Mouse (Mus musculus) kidney, embryonic 15.5 days (tissue): ENCODE data around the gene Pspn. TPM values are rescaled to one million over a fixed set of nuclear protein-coding genes. Genes with fewer than 3 reads are reported as not detected.

Experiments
- ATAC-seq: fragments of 200-750 bp; cut with Nextera tagmentation; replicated peaks from 2 replicates; pipeline ENCODE4 v1.8.0; 2017; ENCODE audit warnings: moderate TSS enrichment; ENCODE audit not compliant: low FRiP score
- H3K27ac ChIP-seq: fragments of 300-500 bp; sonication (generic); 2 replicates; pipeline ENCODE4 v1.5.1; 2015; ENCODE audit warnings: mild to moderate bottlenecking, inconsistent platforms
- H3K27me3 ChIP-seq: fragments of 300-500 bp; sonication (generic); 2 replicates; pipeline ENCODE4 v1.6.1; 2015; ENCODE audit warnings: inconsistent platforms
- H3K36me3 ChIP-seq: fragments of 300-500 bp; sonication (generic); 2 replicates; pipeline ENCODE4 v1.6.1; 2015; ENCODE audit warnings: inconsistent platforms
- H3K4me1 ChIP-seq: fragments of 300-500 bp; sonication (generic); 2 replicates; pipeline ENCODE4 v1.6.1; 2015; ENCODE audit warnings: inconsistent platforms
- H3K4me2 ChIP-seq: fragments of 300-500 bp; sonication (generic); 2 replicates; pipeline ENCODE4 v1.6.1; 2015; ENCODE audit warnings: moderate library complexity, mild to moderate bottlenecking, inconsistent platforms
- H3K4me3 ChIP-seq: fragments of 300-500 bp; sonication (generic); replicated peaks from 2 replicates; pipeline ENCODE4 v1.5.1; 2015; ENCODE audit warnings: mild to moderate bottlenecking, inconsistent platforms
- H3K9ac ChIP-seq: fragments of 300-500 bp; sonication (generic); 2 replicates; pipeline ENCODE4 v1.6.1; 2015; ENCODE audit warnings: mild to moderate bottlenecking, inconsistent platforms
- H3K9me3 ChIP-seq: fragments of 300-500 bp; sonication (generic); replicated peaks from 2 replicates; pipeline ENCODE4 v1.6.1; 2016; ENCODE audit warnings: inconsistent platforms
- WGBS: fragments of 180-500 bp; shearing (Covaris S2); methylation state at CpG from one replicate; pipeline ENCODE4 v1.1.7; 2015; ENCODE audit warnings: mixed read lengths; 5-methylcytosine and 5-hydroxymethylcytosine counted together
- polyA plus RNA-seq: library from polyadenylated mRNA; unstranded; fragments of >200 nt; fragmentation: Nextera tagmentation; extraction: Ambion mirVana; gene quantifications from 2 replicates; pipeline ENCODE4 v1.2.1, GENCODE M21; 2015

Gene Pspn
- polyA plus RNA-seq, 1 experiment from 2014 or later: 0.87 TPM

- Histone ChIP-seq H3K9ac (no peak overlapping the region), H3K9me3 (no peaks in the 10 kb centered on the region), H3K27me3 (no peaks in the 10 kb centered on the region), H3K4me3 (no peak overlapping the region), H3K36me3 (peaks cover 54% of the 10 kb centered on the region), H3K4me1 (no peaks in the 10 kb centered on the region), H3K4me2 (no peak overlapping the region), H3K27ac (no peak overlapping the region)
- ATAC-seq: no peak
- 87% methylated on average over 2 of the region's 2 CpGs for WGBS
These were observed 19.9 kb upstream of the Pspn start for GRCm38 (mm10) chr17:57019693-57020092.

- ATAC-seq: 0 out of 2 replicates have a peak, but pooled peaks have one; percentile 2
- WGBS: 73% methylated on average over 13 of the region's 13 CpGs
- Histone ChIP-seq H3K4me3 (peak overlapping the region; percentile 68), H3K9ac (peak overlapping the region; percentile 65; the same call in 1 of the 2 replicates), H3K36me3 (peaks cover 17% of the 10 kb centered on the region), H3K4me2 (peak overlapping the region; percentile 92), H3K27ac (peak overlapping the region; percentile 94), H3K27me3 (no peaks in the 10 kb centered on the region), H3K9me3 (no peaks in the 10 kb centered on the region), H3K4me1 (peaks cover 24% of the 10 kb centered on the region)
These were observed 12.5 kb upstream of the Pspn start for GRCm38 (mm10) chr17:57012245-57012795.

DNA sequence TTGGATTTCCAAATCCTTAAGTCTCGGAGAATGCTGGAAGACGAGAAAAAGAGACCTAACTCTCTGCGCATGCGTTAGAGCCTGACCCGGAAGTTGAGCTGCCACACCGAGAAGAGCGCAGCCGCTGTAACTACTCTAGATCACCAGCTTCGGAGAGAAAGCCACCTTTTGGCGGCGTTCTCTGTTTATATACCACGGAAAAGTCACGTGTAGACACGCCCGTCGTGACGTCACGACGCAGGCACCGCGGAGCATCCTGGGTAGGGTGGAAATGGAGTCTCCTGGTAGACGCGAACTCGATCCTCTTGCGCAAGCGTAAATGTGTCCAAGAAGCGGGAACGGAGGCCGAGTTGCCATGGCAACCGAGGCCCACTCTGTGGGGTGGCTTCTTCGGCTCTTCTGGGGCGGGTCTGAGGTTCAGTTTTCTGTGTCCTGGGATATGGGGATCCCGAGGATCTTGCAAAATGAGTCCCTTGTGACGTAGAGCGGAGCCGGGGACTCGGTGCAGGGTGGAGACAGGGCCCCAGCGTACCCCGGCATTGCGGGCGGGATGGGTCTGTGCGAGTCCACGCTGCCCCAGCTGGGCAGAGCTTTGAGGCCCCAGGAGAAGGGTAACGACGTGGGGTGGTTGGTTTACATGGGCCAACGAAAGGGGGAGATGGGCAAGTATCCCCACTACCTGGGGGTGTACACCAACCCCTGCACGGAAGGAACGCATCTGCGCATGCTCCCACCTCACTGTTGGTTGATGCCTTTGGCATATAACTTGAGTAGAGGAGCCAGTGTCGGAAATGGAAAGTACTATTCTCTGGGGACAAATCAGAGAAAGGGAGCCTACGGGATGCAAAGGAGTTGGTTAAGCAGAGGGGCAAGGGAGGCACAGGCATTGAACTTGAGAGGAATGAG lies 11.7 kb upstream of the Pspn start, which contains the start of the genes Gtf2f1 and Gm17949:
Gtf2f1 (minus strand) TSS at position 53 of the 906 bp plus-strand sequence.
Gm17949 (plus strand) TSS at position 234 of the 906 bp plus-strand sequence.
- Histone ChIP-seq H3K4me1 (peaks cover 24% of the 10 kb centered on the region), H3K4me2 (peak within 1 kb of the TSS; percentile 92), H3K27me3 (no peaks in the 10 kb centered on the region), H3K27ac (peak within 1 kb of the TSS; percentile 94), H3K36me3 (peaks cover 25% of the 10 kb centered on the region), H3K9me3 (no peaks in the 10 kb centered on the region), H3K4me3 (peak within 1 kb of the TSS; percentile 68), H3K9ac (peak within 1 kb of the TSS; percentile 65)
- peak; percentile 92 for ATAC-seq
- under 1% methylated on average over 51 of the region's 51 CpGs for WGBS

- peak; percentile 41 for ATAC-seq
- 0% methylated on average over 19 of the region's 19 CpGs for WGBS
- H3K4me2 ChIP-seq: peak overlapping the region; percentile 92
- H3K4me3 ChIP-seq: peak overlapping the region; percentile 68
- H3K27me3 ChIP-seq: no peaks in the 10 kb centered on the region
- H3K4me1 ChIP-seq: peaks cover 24% of the 10 kb centered on the region
- peak overlapping the region; percentile 94 for H3K27ac ChIP-seq
- H3K36me3 ChIP-seq: peaks cover 32% of the 10 kb centered on the region
- peak overlapping the region; percentile 65 for H3K9ac ChIP-seq
- no peaks in the 10 kb centered on the region for H3K9me3 ChIP-seq
These were observed 11.1 kb upstream of the Pspn start for GRCm38 (mm10) chr17:57010911-57011235.

GRCm38 (mm10) chr17:57007137-57007905 lies 7.5 kb upstream of the Pspn start:
- no peak overlapping the region for H3K9ac ChIP-seq
- peaks cover 21% of the 10 kb centered on the region for H3K4me1 ChIP-seq
- H3K27me3 ChIP-seq: no peaks in the 10 kb centered on the region
- peaks cover 67% of the 10 kb centered on the region for H3K36me3 ChIP-seq
- H3K4me3 ChIP-seq: no peak overlapping the region
- H3K9me3 ChIP-seq: no peaks in the 10 kb centered on the region
- H3K27ac ChIP-seq: no peak overlapping the region
- H3K4me2 ChIP-seq: no peak overlapping the region
- WGBS: 94% methylated on average over 13 of the region's 13 CpGs
- ATAC-seq: no peak

DNA sequence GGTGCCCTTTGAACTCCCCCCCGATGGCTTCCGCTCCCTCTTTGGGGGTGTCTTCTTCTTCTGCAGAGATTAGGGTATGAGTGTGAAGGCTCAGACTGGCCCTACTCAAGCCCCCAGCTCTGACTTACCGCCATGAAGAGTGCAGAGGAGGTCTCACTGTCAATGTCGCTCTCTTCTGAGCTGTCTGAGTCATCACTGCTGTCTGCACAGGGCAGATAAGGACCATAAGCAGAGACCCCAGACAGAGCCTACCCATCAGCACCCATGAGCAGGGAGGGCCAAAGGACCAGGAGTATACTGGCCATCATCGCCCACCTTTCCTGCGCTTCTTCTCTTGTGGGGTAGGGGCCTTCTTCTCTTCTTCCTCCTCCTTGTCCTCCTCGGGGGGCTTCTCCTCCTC lies 4.2 kb upstream of the Pspn start:
- Histone ChIP-seq H3K9ac (no peak overlapping the region), H3K27me3 (no peaks in the 10 kb centered on the region), H3K27ac (no peak overlapping the region), H3K9me3 (no peaks in the 10 kb centered on the region), H3K4me1 (no peaks in the 10 kb centered on the region), H3K4me3 (no peak overlapping the region), H3K4me2 (no peak overlapping the region), H3K36me3 (peaks cover 87% of the 10 kb centered on the region)
- ATAC-seq: no peak
- WGBS: 92% methylated on average over 7 of the region's 7 CpGs

GRCm38 (mm10) chr17:57001228-57001627 lies 1.4 kb upstream of the Pspn start:
- no peak overlapping the region for H3K9ac ChIP-seq
- 66% methylated on average over 8 of the region's 8 CpGs for WGBS
- H3K27ac ChIP-seq: no peak overlapping the region
- H3K4me3 ChIP-seq: no peak overlapping the region
- H3K27me3 ChIP-seq: no peaks in the 10 kb centered on the region
- peaks cover 69% of the 10 kb centered on the region for H3K36me3 ChIP-seq
- H3K9me3 ChIP-seq: no peaks in the 10 kb centered on the region
- peaks cover 10% of the 10 kb centered on the region for H3K4me1 ChIP-seq
- ATAC-seq: no peak
- no peak overlapping the region for H3K4me2 ChIP-seq

GRCm38 (mm10) chr17:56999414-56999813 lies 404 bp downstream of the Pspn start:
- H3K4me2 ChIP-seq: no peak overlapping the region
- peaks cover 69% of the 10 kb centered on the region for H3K36me3 ChIP-seq
- WGBS: 95% methylated on average over 9 of the region's 9 CpGs
- H3K9ac ChIP-seq: no peak overlapping the region
- H3K27me3 ChIP-seq: no peaks in the 10 kb centered on the region
- H3K4me3 ChIP-seq: no peak overlapping the region
- no peak overlapping the region for H3K27ac ChIP-seq
- no peak for ATAC-seq
- H3K9me3 ChIP-seq: no peaks in the 10 kb centered on the region
- H3K4me1 ChIP-seq: peaks cover 10% of the 10 kb centered on the region

- Histone ChIP-seq H3K9ac (peak within 1 kb of the TSS; percentile 61), H3K27me3 (no peaks in the 10 kb centered on the region), H3K27ac (peak within 1 kb of the TSS; percentile 90), H3K9me3 (no peaks in the 10 kb centered on the region), H3K36me3 (peaks cover 69% of the 10 kb centered on the region), H3K4me1 (peaks cover 10% of the 10 kb centered on the region), H3K4me3 (peak within 1 kb of the TSS; percentile 88), H3K4me2 (peak within 1 kb of the TSS; percentile 82)
- ATAC-seq: peak; percentile 99
- WGBS: under 1% methylated on average over 38 of the region's 38 CpGs
These were observed 2.7 kb downstream of the Pspn start, which contains the start of gene Alkbh7 for GRCm38 (mm10) chr17:56997029-56997667. TSS of gene Alkbh7 (plus strand) at chr17:56997339.

DNA sequence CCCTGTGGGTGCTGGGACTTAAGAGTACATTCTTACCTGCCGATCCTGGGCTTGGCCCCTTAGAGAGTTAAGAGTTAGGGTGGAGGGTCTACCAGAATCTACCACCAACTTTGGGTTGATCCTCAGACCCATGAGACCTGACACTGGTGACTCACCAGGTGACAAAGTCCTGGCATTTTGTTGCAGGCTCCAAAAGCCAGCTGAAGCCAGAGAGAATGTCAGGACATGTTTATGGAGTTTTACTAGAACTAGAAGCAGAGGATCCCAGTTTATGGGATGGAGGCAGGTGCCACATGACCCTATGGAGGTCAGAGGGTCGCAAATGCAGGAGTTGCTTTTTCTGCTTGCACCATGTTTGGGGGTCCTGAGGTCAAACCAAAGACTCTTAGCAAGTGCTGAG lies 3.3 kb downstream of the Pspn start:
- Histone ChIP-seq H3K36me3 (peaks cover 76% of the 10 kb centered on the region), H3K27ac (0 out of 2 replicates have a peak overlapping the region, but pooled peaks have one; percentile 90), H3K9me3 (no peaks in the 10 kb centered on the region), H3K4me1 (peaks cover 13% of the 10 kb centered on the region), H3K4me2 (peak overlapping the region; percentile 82; the same call in 1 of the 2 replicates), H3K4me3 (no peak overlapping the region), H3K27me3 (no peaks in the 10 kb centered on the region), H3K9ac (no peak overlapping the region)
- no peak for ATAC-seq
- WGBS: 76% methylated on average over 2 of the region's 2 CpGs

DNA sequence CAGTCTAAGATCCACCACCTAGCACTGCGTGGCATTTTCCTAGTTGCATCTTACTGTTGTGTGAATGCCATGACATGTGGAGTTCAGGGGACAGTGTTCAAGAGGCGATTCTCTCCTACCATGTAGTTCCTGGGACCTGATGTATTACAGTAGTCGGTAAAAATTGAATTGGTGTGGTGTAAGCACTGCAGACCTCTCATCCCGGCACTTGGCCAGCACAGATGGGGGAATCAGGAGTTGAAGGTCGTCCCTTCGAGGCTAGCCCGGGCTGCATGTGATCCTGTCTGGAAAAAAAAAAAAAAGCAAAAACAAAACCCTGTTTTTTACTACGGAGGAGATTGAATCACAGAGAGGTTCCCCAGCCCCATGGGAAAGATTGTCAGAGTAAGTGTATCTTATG lies 4.8 kb downstream of the Pspn start:
- no peaks in the 10 kb centered on the region for H3K9me3 ChIP-seq
- ATAC-seq: no peak
- peaks cover 69% of the 10 kb centered on the region for H3K36me3 ChIP-seq
- WGBS: 88% methylated on average over 8 of the region's 8 CpGs
- no peak overlapping the region for H3K27ac ChIP-seq
- no peak overlapping the region for H3K4me2 ChIP-seq
- peaks cover 22% of the 10 kb centered on the region for H3K4me1 ChIP-seq
- no peak overlapping the region for H3K9ac ChIP-seq
- H3K4me3 ChIP-seq: no peak overlapping the region
- H3K27me3 ChIP-seq: no peaks in the 10 kb centered on the region
